30 mouse cellular contexts compared by ENCODE assay signal in the genomic region with DNA sequence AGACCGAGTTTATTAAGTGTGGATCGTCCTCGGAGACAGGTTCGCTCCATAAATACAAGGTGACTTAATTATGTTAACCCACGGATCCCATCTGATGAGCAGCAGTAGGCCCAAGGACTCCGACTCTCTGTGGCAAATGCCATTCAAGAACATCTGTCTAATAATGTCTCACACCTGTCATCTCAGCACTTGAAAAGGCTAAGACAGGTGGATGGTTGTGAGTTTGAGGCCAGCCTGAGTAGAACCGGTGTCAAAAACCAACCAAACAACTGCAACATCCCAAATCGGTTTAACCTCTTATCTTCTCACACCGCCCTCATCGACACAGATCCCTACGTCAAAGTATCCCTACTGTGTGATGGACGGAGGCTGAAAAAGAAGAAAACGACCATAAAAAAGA. TPM values are rescaled to one million over a fixed set of nuclear protein-coding genes. Genes with fewer than 3 reads are reported as not detected.
"Had no signal": no experiment of that assay in that cellular context is flagged by ENCODE, and none has a peak within 500 bp of the region (broad histone marks: within the 10 kb centered on the region; RNA-seq: fewer than 3 reads in every experiment).

No protein-coding gene starts in this region.

- DNase-seq: liver; liver, embryonic 13.5 days; liver, postnatal 0 days; lung, adult 18-20 months; lung, adult 2 months had no signal

- H3K4me2 ChIP-seq: limb, embryonic 12.5 days; limb, embryonic 13.5 days; limb, embryonic 15.5 days; liver, embryonic 11.5 days; liver, embryonic 12.5 days; liver, embryonic 13.5 days; liver, embryonic 15.5 days; lung, embryonic 14.5 days; lung, embryonic 15.5 days; midbrain, embryonic 12.5 days; midbrain, embryonic 13.5 days; midbrain, embryonic 15.5 days; neural tube, embryonic 12.5 days; neural tube, embryonic 13.5 days had no signal

- H3K4me3 ChIP-seq: limb, embryonic 10.5 days; limb, embryonic 12.5 days; limb, embryonic 13.5 days; limb, embryonic 15.5 days; liver, embryonic 12.5 days; liver, embryonic 13.5 days; liver, embryonic 15.5 days; lung, embryonic 15.5 days; megakaryocyte, embryonic 14.5 days; midbrain, embryonic 12.5 days; midbrain, embryonic 13.5 days; midbrain, embryonic 15.5 days; neural tube, embryonic 12.5 days; neural tube, embryonic 13.5 days had no signal

- H3K27ac ChIP-seq: limb, embryonic 10.5 days; limb, embryonic 12.5 days; limb, embryonic 13.5 days; limb, embryonic 15.5 days; liver, embryonic 12.5 days; liver, embryonic 13.5 days; liver, embryonic 14.5 days; liver, embryonic 15.5 days; macrophage; midbrain, embryonic 12.5 days; midbrain, embryonic 13.5 days; midbrain, embryonic 15.5 days; neural tube, embryonic 12.5 days; neural tube, embryonic 13.5 days had no signal

- H3K4me1 ChIP-seq: limb, embryonic 12.5 days; limb, embryonic 15.5 days; liver, embryonic 12.5 days; liver, embryonic 13.5 days; liver, embryonic 15.5 days; midbrain, embryonic 15.5 days had no signal

- H3K9me3 ChIP-seq: limb, embryonic 10.5 days; limb, embryonic 12.5 days; limb, embryonic 15.5 days; liver, embryonic 12.5 days; liver, embryonic 13.5 days; liver, embryonic 15.5 days; lung, embryonic 15.5 days; midbrain, embryonic 12.5 days; midbrain, embryonic 13.5 days; midbrain, embryonic 15.5 days; neural tube, embryonic 12.5 days; neural tube, embryonic 13.5 days had no signal

- ATAC-seq: liver, embryonic 12.5 days; liver, postnatal 0 days; midbrain, embryonic 13.5 days; midbrain, embryonic 15.5 days; midbrain, embryonic 16.5 days had no signal

- H3K27me3 ChIP-seq: limb, embryonic 12.5 days; limb, embryonic 13.5 days; limb, embryonic 15.5 days; liver, embryonic 12.5 days; liver, embryonic 13.5 days; liver, embryonic 15.5 days; lung, embryonic 15.5 days; midbrain, embryonic 12.5 days; midbrain, embryonic 13.5 days; midbrain, embryonic 15.5 days; neural tube, embryonic 12.5 days; neural tube, embryonic 13.5 days had no signal

- H3K9ac ChIP-seq: limb, embryonic 12.5 days; limb, embryonic 13.5 days; limb, embryonic 15.5 days; liver, embryonic 12.5 days; liver, embryonic 13.5 days; liver, embryonic 14.5 days; liver, embryonic 15.5 days; liver, postnatal 0 days; lung, embryonic 14.5 days; lung, embryonic 15.5 days; midbrain, embryonic 12.5 days; midbrain, embryonic 13.5 days; midbrain, embryonic 15.5 days; neural tube, embryonic 12.5 days; neural tube, embryonic 13.5 days had no signal

- H3K36me3 ChIP-seq: limb, embryonic 10.5 days; limb, embryonic 12.5 days; limb, embryonic 13.5 days; limb, embryonic 15.5 days; liver, embryonic 12.5 days; liver, embryonic 13.5 days; liver, embryonic 15.5 days; lung, embryonic 15.5 days; midbrain, embryonic 12.5 days; midbrain, embryonic 13.5 days; midbrain, embryonic 15.5 days; neural tube, embryonic 12.5 days; neural tube, embryonic 13.5 days had no signal

RNA-seq across cellular contexts. Expression of a gene that starts 20.7 kb away (rescaled TPM):
- total RNA-seq: midbrain, postnatal 0 days had no signal
- polyA plus RNA-seq: limb, embryonic 10.5 days; liver, adult 2 months; lung, adult 2 months; midbrain, embryonic 14.5 days; midbrain, embryonic 15.5 days; midbrain, postnatal 0 days; neural tube, embryonic 12.5 days had no signal

RNA-seq across cellular contexts. Expression of a gene that starts 50.1 kb away (rescaled TPM):
- total RNA-seq: liver, adult 2 months; megakaryocyte, adult 5-6 weeks; megakaryocyte-erythroid progenitor cell, adult 5-6 weeks; monocyte, adult 5-6 weeks had no signal
- polyA plus RNA-seq: liver, adult 2 months; liver, embryonic 13.5 days; liver, embryonic 16.5 days; liver, postnatal 0 days; macrophage had no signal
